Mouse (Mus musculus): Measurements from ENCODE around the gene Sema5a. TPM values are rescaled to one million over a fixed set of nuclear protein-coding genes. Genes with fewer than 3 reads are reported as not detected.
"Not testable (repeated sequence)": the region's sequence is repeated elsewhere in the genome, so short reads cannot be mapped to it uniquely, and the experiment has no call there.

Sema5a gene
- total RNA-seq (2021): 10 to 100 TPM; 15.5 to 18.0 TPM
- long read RNA-seq, experiment 1, full-length matches to known transcripts: 2 of 9 reads
- long read RNA-seq, experiment 1, partial matches to known transcripts: 1 of 9 reads
- long read RNA-seq, experiment 1, other reads (novel, unspliced or antisense): 6 of 9 reads
- long read RNA-seq, experiment 2, partial matches to known transcripts: 0 of 4 reads
- long read RNA-seq, experiment 2, other reads (novel, unspliced or antisense): 4 of 4 reads

DNA sequence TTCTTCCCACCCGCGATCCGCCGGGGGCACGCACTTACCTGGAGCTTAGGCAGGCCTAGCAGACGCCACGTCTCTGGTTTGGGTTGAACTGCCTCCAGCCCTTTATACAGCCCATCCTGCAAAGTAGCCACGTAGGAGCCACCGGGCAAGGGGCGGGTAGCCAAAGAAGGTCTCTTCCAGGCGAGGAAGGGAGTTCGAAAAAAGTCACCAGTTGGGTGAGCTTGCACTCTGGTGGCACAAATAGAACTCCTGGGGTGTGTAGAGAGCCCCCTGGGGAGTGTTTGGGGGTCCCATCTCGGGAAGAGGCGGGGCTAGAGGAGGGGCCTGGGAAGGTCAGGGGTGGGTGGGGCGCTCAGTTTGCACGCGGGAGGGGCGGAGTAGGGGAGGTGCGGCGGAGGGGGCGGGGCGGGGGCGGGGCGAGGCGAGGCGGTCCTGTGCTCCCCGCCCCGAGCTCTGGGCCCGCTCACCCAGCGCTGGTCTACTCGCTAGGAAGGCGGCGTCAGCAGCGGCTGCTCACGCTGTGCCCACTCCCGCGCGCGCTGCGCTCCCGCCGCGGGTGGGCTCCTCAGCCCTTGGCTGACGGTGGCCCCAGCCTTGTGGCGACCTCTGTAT lies at the start of gene Sema5a:
Gene Sema5a (plus strand): TSS at position 467 of the 612 bp plus-strand sequence.
- DNase-seq (ENCODE audit: low spot score in 2 of 2): peak in 1 of 2 experiments; percentile 20

GRCm38 (mm10) chr15:32198076-32198475 lies 46.5 kb upstream of the Sema5a start:
- DNase-seq (ENCODE audit: low spot score in 2 of 2): no peak

DNA sequence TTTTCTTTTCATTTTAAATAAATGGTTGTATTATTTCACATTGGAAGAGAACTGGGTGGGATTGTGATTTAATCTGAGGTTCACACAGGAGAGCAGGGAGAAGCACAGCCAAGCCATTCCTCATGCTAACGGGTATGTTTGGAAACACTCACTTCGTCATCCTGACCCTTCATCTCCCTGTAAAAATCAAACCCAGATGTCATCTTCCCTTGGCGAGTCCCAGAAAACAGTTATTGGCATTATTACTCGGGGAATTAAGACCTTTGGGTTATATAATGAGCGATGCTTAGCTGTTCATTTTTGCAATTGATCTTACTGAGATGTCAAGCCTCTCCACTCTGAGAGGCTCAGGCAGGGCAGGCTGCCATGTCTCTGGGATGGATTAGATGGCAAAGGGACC lies 46.0 kb upstream of the Sema5a start:
- no peak for DNase-seq (ENCODE audit: low spot score in 2 of 2)

GRCm38 (mm10) chr15:32203242-32203641 lies 41.4 kb upstream of the Sema5a start:
- DNase-seq (ENCODE audit: low spot score in 2 of 2): peak in 1 of 2 experiments; percentile 4

DNA sequence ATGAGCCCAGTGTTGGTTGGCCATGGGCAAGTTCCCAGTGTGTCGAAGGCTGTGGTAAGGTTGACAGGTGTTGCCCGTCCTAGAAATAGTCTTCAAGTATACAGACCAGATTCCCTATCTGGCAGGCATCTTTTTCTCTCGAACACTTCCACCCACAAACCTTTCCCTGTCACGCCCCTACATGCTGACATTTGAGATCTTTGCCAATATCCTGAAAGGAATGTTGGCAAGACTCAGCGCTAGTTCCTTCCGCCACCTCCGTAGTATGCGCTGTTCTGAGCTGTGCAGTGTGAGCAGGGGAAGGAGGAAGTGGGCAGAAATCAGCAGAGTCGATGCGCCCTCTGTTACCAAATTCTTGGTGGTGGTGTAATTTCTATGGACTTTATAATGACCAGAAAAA lies 39.7 kb upstream of the Sema5a start:
- peak; percentile 6 to 31 for DNase-seq (ENCODE audit: low spot score in 2 of 2)

DNA sequence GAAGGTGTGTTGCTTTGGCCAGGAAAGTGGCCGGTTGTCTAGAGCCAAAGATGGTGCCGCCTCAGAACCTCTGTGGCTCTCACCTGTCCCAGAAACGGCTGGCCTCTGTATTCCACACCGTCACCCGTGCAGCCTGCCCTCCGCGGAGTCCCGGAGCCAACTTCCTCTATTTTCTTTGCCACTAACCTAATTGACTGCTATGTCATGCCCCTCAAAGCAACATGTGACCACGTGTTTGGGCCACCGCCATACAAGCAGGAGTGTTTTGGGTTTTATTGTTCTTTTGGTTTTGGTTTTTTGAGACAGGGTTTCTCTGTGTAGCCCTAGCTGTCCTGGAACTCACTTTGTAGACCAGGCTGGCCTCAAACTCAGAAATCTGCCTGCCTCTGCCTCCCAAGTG lies 29.9 kb upstream of the Sema5a start:
- DNase-seq (ENCODE audit: low spot score in 2 of 2): not testable (repeated sequence)

GRCm38 (mm10) chr15:32223028-32223427 lies 21.6 kb upstream of the Sema5a start:
- DNase-seq (ENCODE audit: low spot score in 2 of 2): no peak

DNA sequence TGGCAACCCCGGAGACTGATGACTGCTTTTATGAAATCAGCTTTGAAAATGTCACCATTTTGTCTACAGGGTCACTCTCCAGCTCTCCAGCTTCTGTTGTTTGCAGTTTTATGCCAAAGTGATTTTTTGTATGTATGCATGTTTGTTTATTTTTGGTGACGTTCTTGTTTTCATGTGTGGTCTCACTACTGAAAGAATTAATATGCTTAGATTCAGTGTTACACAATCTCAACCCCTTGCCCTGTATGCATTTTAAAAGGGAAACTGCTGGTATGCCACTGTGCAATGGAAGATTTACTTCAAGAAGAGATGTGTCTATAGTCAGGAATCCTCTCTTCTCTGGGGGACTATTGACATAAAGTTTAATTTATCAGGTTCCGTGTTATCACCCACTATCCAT lies 19.2 kb upstream of the Sema5a start:
- no peak for DNase-seq (ENCODE audit: low spot score in 2 of 2)

- no peak for DNase-seq (ENCODE audit: low spot score in 2 of 2)
Measured at GRCm38 (mm10) chr15:32226381-32226780, 18.2 kb upstream of the Sema5a start.

- DNase-seq (ENCODE audit: low spot score in 2 of 2): no peak
Measured at GRCm38 (mm10) chr15:32226888-32227395, 17.7 kb upstream of the Sema5a start.

DNA sequence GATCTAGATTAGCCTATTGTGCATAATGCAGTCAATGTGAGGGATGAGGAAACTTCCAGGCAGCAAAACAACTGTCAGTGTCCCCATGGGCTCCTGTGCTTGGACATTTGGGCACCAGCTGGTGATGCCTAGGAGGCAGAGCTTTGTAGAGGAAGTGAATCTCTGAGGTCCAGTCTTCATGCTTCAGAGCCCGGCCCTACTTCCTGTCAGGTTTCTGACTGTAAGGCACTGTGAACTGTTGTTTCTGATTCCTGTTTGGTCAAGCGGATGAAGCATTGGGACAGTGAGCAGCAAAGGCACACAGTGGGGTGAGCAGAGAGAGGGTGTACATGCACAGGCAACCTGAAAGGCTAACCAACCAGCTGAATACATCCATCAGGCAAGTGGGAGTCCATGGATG lies 14.5 kb upstream of the Sema5a start:
- no peak for DNase-seq (ENCODE audit: low spot score in 2 of 2)

DNA sequence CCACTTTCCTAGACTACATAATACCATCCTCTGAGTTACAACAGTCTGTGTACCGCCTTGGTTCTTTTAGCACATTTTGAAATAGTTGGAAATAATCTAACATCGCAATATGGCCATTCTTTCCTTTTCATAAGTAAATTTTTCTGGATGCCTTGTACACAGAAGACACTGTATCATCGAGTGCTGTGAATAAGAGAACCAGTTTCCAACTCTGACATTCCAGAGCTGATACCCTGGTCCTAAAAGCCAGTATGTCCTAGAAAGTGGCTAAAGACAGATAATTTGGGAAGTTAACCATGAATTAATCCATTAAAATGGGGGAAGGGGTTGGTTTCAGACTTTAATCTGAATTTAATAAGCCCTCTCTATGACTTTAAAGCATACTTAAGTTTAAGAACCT lies 12.4 kb upstream of the Sema5a start:
- DNase-seq (ENCODE audit: low spot score in 2 of 2): no peak

DNA sequence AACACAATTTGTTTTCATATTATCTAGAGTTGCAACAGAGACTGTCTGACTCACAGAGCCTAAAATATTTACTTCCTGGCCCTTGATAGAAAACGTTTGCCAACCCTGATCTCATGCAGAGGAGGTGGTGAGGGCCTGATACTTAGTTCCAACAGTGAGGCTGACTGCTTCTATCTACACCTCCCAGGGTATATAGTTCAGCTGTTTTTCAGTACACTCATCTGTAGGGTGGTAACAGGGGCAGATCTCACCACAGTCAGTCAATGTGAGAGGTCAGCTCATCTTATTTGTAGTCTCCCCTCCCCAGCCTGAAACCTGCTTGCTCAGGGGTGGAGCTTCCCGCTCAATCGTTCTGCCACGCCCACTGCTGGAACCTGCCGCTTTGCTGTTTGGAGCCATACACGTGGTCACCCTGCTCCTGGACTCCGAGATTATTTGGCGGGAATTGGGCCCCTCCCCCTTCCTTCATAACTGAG lies 11.9 kb upstream of the Sema5a start:
- DNase-seq (ENCODE audit: low spot score in 2 of 2): not testable (repeated sequence)

DNA sequence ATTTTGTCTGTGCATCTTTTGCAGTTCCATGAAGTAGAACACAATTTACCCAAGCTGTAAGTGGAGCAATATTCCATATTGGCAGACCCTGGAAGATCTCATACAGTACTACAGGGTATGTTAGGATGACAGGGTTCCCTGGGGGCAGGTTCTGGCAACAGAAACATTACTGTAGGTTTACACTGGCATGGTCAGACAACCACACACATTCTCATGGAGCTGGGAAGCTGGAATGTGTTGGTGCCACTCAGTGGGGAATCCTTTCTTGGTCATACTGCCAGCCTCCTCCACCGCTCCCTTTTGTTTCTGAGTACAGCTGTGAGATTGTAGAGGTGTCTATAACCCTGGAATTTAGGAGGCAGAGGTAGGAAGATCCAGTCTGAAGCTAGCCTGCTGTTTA lies 11.2 kb upstream of the Sema5a start:
- no peak for DNase-seq (ENCODE audit: low spot score in 2 of 2)

- DNase-seq (ENCODE audit: low spot score in 2 of 2): no peak
Measured at GRCm38 (mm10) chr15:32239099-32239498, 5.5 kb upstream of the Sema5a start.

GRCm38 (mm10) chr15:32240159-32240558 lies 4.5 kb upstream of the Sema5a start:
- DNase-seq (ENCODE audit: low spot score in 2 of 2): no peak

DNA sequence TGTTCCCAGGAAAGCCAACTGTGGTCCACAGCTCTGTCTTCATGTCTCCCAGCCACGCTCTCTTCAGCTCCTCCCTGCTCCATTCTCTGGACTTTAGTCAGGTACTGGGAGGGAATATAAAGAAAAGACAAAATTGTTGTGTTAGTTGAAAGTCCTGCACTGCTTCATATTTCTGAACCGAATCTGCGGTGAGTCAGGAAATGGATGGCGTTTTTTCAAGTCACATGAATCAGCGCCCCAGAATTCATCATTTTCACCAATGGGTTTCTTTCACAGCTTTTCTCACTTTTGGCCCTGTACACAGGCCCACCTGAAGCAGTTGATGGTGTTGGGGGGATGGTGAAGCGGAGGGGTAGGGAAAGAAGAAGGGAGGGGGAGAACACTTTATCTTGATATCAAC lies 2.9 kb upstream of the Sema5a start:
- DNase-seq (ENCODE audit: low spot score in 2 of 2): no peak

DNA sequence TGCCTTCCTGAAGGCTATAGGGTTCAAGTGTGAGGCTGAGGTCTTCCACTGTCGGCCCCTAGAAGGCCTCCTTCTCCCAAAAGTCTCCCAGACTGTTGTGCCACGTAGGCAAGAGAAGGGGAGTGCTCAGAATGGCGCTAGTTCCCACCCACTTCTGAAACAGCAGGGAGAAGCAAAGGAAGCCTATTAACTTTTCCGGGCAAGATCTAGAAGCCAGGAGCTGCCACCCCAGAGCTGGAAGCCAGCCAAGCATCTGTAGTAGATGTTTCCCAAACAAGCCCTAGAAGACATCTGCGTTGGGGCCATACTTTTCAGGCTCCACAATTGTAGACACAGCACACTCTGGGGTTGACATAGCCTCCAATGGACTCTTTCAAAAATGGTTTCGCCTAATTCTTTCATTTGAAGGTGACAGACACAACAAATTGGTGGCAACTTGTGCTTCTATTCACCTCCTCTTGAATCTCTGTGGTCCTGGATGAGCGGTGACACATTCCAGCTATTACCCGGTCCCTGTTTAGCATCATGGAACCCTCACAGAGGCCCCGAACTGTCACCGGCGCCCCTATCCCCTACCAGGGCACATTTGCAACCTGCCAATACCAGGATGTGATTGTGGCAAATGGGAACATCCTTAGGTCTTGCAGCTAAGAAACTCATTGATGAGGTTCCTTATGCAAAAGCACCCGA lies 1.4 kb upstream of the Sema5a start:
- no peak for DNase-seq (ENCODE audit: low spot score in 2 of 2)

DNA sequence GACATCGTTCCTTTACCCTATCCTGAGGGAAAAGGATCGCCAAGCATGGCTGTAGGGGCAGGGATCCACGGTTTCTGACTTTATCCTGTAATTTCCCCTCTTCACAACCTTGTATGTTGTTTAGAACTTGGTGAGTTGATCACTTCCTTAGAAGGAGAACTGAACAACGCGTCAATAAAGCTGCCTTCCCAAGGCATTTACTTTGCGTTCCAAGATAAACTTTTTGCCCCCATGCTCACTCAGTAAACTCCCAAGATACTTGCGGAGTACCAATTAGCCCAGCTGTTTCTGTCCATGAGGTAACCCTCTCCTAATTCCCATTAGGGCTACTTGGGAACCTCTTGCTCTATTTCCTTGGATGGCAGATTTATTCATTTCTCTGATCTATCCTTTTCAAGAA lies 786 bp upstream of the Sema5a start:
- DNase-seq (ENCODE audit: low spot score in 2 of 2): no peak

DNA sequence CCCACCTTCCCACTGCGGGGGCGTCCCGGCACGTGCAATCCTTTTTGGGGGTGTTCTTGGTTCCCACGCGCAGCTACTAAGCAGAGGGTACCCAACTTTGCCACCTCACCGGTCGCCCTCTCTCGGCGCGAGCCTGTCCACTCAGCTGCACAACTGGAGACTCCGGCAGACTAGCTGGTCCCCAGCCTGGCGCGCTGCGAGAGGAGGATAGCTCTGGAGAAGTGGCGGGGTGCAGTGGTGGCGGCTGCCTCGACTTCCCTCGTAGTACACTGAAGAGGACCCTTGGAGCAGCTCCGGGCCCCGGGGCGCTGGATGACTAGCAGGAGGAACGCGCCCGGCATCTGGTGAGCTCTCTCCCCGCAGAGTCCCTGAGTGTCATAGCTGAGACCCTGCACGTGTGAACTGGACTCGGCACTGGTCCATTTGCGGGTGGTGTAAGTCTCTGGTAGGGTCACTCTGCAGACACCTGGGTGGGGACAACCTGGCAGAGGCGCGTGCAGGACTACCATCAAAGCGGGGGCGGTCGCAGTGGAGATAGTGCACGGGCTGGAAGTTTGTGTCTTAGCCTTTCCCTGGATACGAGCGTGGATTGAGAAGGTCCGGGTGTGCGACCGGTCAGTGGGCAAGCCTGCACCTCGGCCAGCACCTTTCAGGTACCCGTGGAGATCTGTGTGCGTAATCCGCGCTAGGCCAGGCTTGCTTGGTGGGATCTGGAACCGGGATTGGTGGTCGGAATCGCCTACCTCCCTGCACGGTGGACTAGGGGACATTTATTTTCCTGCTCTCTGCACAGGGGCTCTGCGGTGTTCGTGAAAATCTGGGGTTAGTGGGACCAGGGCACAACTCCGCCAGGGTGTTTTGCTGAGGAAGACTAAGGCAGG lies 586 bp downstream of the Sema5a start:
- DNase-seq (ENCODE audit: low spot score in 2 of 2): peak; percentile 24 to 30

Measured in left cerebral cortex, adult 18-20 months (tissue).